Mouse (Mus musculus) ES-Bruce4 (cell line): Measurements from ENCODE around the gene Gosr2.

Source experiments
- CTCF ChIP-seq: IDR thresholded peaks from one replicate; pipeline ENCODE4 v1.8.1; 2011; ENCODE audit warnings: low read depth, low read length
- EP300 ChIP-seq: IDR thresholded peaks from 2 replicates; pipeline ENCODE4 v1.6.1; 2011; ENCODE audit warnings: low read depth, low read length; ENCODE audit not compliant: insufficient read depth
- POLR2A ChIP-seq: IDR thresholded peaks from one replicate; pipeline ENCODE4 v1.8.1; 2011; ENCODE audit warnings: low read length; ENCODE audit not compliant: insufficient read depth

DNA sequence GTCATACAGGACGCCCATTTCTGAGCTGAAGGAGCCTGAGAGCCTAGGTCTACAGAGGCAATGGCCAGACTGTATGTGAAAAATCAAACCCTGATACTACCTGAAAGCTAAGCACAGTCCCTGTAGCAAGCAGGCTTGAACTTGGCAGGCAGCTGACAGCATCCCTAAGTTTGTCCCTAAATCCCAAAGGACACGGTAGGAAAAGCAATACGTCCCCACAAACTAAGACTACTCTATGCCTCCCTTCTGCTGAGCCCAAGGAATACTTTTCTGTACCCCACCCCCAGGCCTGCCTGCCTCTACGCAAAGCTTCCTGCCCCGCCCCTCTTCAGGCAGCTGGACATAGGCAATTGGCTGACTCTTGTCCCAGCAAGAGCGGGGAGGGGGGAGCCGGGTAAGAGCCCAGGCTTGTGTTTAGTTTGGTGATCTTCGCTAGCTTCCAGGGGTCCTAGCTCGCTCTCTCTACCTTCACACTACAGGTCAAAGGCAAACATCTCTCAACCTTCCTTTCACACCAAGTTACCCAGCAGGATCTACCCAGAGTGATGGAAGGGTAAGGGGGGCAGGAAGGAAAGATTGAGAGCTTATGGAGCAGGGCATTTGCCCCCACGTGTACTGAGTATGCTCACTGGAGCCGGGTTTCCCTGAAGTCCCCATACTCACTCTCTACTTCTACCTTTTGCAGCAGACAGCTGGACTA, 49.6 kb downstream of the Gosr2 start:
- TF ChIP-seq POLR2A (no peak), CTCF (no peak), EP300 (no peak)
